Mouse (Mus musculus) testis, adult 2 months (tissue): ENCODE measurements around the gene Il11ra1. TPM values are rescaled to one million over a fixed set of nuclear protein-coding genes. Genes with fewer than 3 reads are reported as not detected.
A peak's percentile ranks its signal among the peaks of the same experiment; 100 is the strongest.
"Not testable (repeated sequence)": the region's sequence is repeated elsewhere in the genome, so short reads cannot be mapped to it uniquely, and the experiment has no call there.

ENCODE experiments used
- H3K27ac ChIP-seq: fragments of 200-500 bp; 2 replicates; pipeline ENCODE4 v1.5.1; 2012; ENCODE audit warnings: low read depth, low read length; ENCODE audit not compliant: control insufficient read depth, insufficient read depth
- H3K27me3 ChIP-seq: fragments of 200-500 bp; 2 replicates; pipeline ENCODE4 v1.6.1; 2012; ENCODE audit warnings: mild to moderate bottlenecking, low read length, moderate library complexity; ENCODE audit not compliant: control insufficient read depth, insufficient read depth
- H3K36me3 ChIP-seq: fragments of 200-500 bp; 2 replicates; pipeline ENCODE4 v1.6.1; 2012; ENCODE audit warnings: mild to moderate bottlenecking, low read length; ENCODE audit not compliant: control insufficient read depth, insufficient read depth
- H3K4me1 ChIP-seq: fragments of 200-500 bp; 2 replicates; pipeline ENCODE4 v1.6.1; 2012; ENCODE audit warnings: low read length; ENCODE audit not compliant: control insufficient read depth, insufficient read depth
- H3K4me3 ChIP-seq: fragments of 200-500 bp; 2 replicates; pipeline ENCODE4 v1.5.1; 2012; ENCODE audit warnings: low read depth, mild to moderate bottlenecking, low read length, moderate library complexity, mixed read lengths; ENCODE audit not compliant: control insufficient read depth
- CTCF ChIP-seq: fragments of 200-500 bp; IDR thresholded peaks from 2 replicates; pipeline ENCODE4 v1.5.1; 2012; ENCODE audit warnings: low read depth, mild to moderate bottlenecking, inconsistent platforms, low read length, moderate library complexity; ENCODE audit not compliant: control insufficient read depth, insufficient read depth, insufficient replicate concordance
- POLR2A ChIP-seq: fragments of 200-500 bp; IDR thresholded peaks from 2 replicates; pipeline ENCODE4 v1.6.1; 2012; ENCODE audit warnings: low read depth, mild to moderate bottlenecking, inconsistent platforms, low read length, moderate library complexity; ENCODE audit not compliant: control insufficient read depth
- polyA plus RNA-seq: library from polyadenylated mRNA; depleted of rRNA; stranded (reverse); fragments of >200 nt; gene quantifications from 2 replicates; pipeline ENCODE4 v1.2.3, GENCODE M21; 2012; rRNA removed

Il11ra1 gene
- 10.7 and 11.0 TPM in 2 replicates for polyA plus RNA-seq

DNA sequence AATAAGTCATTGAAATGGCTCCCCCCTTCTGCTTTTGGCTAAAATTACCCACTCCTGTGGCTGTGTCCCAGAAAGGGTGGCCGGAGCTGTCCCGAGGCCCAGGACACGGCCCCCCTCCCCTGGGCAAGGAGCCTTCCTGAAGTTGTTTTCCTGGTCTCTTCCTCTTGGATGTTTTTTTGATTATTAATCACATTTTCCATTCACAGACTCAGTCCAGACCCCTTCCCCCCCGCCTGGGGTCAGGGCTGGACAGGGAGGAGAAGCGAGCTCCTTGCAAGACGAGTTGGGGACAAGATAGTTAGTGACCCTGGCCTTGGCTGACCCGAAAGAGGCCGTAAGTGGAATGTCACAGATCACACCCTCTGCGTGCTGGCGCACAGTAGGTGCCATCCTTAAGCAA, at the start of gene Il11ra1:
Gene Il11ra1, plus strand, starts transcription at position 207 of the 400 bp plus-strand sequence.
- not testable (repeated sequence) for H3K27ac ChIP-seq, H3K4me1 ChIP-seq, H3K27me3 ChIP-seq, H3K36me3 ChIP-seq, H3K4me3 ChIP-seq

- H3K27me3 ChIP-seq, result no peaks in the 10 kb centered on the region
- TF ChIP-seq POLR2A, result no peak
- peak; percentile 71; the same call in 1 of the 2 replicates for TF ChIP-seq CTCF
- H3K4me3 ChIP-seq, result no peak overlapping the region
- peaks cover 3% of the 10 kb centered on the region; the same call in 1 of the 2 replicates for H3K4me1 ChIP-seq
- H3K27ac ChIP-seq, result no peak overlapping the region
- no peaks in the 10 kb centered on the region for H3K36me3 ChIP-seq
These were observed 46.5 kb upstream of the Il11ra1 start for GRCm38 (mm10) chr4:41653296-41653695.

DNA sequence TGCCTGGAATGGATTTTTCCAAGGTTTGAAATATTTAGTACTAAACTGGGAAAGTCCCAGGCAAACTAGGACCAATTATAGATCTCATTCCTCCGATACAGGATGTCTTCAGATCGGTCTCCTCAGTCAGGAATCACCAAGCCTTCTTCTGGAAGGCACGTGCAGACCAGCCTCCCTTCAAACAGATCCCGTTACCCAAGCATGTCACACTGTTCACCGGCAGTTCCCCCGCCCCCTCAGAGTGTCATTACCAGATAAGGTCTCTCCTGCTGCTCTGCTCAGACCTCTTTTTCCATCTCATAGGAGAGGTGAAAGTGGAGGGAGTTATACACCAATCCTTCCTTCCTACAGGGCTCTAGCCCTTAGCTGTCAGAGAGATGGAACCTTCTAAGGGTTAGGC, 46.1 kb upstream of the Il11ra1 start:
- peaks cover 4% of the 10 kb centered on the region; the same call in 1 of the 2 replicates for H3K4me1 ChIP-seq
- H3K36me3 ChIP-seq, result no peaks in the 10 kb centered on the region
- no peak overlapping the region for H3K27ac ChIP-seq
- no peak overlapping the region for H3K4me3 ChIP-seq
- TF ChIP-seq CTCF (no peak), POLR2A (no peak)
- H3K27me3 ChIP-seq, result no peaks in the 10 kb centered on the region

DNA sequence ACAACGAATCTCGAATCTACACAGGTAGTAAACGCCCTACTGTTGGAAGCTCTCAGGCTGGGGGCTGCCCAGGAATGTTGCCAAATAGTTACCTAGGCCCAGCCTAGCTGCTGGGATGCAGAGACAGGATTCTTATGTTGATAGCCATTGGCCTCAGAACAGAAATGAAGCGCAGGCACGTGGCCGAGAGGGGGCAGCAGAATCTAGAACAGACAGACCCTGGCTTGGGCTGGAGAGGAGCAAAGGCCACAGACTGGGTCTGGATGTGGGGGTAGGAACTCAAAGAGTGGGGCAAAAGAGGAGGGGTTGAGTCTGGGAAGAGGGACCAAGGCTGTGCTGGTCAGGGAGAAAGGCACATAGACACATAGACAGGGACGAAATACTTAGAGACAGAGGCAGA, 45.6 kb upstream of the Il11ra1 start:
- Histone ChIP-seq H3K4me3 (no peak overlapping the region), H3K27ac (no peak overlapping the region), H3K4me1 (peaks cover 7% of the 10 kb centered on the region; the same call in 1 of the 2 replicates), H3K27me3 (no peaks in the 10 kb centered on the region), H3K36me3 (no peaks in the 10 kb centered on the region)
- no peak for TF ChIP-seq POLR2A
- TF ChIP-seq CTCF, result peak; percentile 30; the same call in 1 of the 2 replicates

GRCm38 (mm10) chr4:41655525-41655924, 44.3 kb upstream of the Il11ra1 start:
- no peaks in the 10 kb centered on the region for H3K27me3 ChIP-seq
- TF ChIP-seq POLR2A, result no peak
- TF ChIP-seq CTCF, result no peak
- no peaks in the 10 kb centered on the region for H3K36me3 ChIP-seq
- H3K27ac ChIP-seq, result no peak overlapping the region
- H3K4me3 ChIP-seq, result no peak overlapping the region
- peaks cover 7% of the 10 kb centered on the region; the same call in 1 of the 2 replicates for H3K4me1 ChIP-seq

DNA sequence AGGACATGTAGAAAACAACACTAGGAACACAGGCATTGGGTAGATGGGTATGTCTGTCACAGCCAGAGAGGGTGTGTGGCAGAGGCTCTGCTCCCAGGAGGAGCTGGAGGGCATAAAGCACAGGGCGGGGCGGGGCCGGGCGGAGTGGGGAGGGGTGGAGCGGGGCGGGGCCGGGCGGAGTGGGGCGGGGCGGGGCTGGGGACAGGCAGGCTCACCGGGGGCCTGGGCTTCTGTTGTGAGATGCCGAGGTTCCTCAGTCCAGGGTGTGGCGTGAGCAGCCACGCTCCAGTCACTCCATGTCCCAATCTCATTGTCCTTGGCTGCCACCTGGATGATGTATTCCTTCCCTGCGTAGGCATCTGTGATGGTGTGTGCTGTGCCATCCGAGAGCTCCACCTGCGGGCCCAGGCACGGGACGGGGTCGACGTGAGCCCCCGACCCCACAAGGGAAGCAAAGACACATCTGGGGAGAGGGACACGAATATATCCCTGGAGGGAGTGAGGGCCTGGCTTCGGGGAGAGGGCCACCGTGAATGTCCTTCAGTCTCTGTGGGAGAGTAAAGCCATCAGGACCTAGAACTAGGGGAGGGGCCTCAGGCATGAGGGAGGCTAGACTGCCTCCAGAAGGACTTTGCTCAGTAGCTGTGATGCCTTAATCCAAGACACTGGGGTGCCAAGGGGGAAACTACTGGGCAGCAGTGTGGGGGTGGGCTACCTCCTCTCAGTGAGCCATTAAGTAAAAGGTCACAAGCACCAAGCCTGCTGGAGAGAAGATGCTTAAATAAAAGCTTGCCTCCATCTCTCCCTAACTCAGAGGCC, 41.0 kb upstream of the Il11ra1 start:
- Histone ChIP-seq H3K27ac (no peak overlapping the region), H3K4me3 (no peak overlapping the region), H3K27me3 (no peaks in the 10 kb centered on the region), H3K4me1 (peaks cover 7% of the 10 kb centered on the region; the same call in 1 of the 2 replicates), H3K36me3 (no peaks in the 10 kb centered on the region)
- TF ChIP-seq CTCF, result no peak
- no peak for TF ChIP-seq POLR2A

DNA sequence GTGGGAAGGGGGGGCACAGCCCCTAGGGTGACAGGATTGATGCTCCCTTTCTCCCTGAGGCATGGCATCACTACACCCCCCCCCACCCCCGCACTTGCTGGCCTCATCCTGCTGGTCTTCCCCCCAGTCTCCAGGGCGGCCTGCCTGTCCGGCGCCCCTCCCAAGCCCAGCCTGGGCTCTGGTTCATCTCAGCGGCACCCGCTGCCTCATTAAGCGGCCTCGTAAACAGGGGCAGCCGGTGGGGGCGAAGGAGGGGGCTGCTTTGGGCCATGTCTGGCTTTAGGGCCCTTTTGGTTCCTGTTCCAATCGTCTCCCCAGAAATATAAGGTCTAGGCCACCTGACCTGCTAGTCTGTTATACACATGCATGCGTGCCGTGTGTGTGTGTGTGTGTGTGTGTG, 40.2 kb upstream of the Il11ra1 start:
- TF ChIP-seq POLR2A (no peak), CTCF (no peak)
- Histone ChIP-seq H3K4me1 (peaks cover 7% of the 10 kb centered on the region; the same call in 1 of the 2 replicates), H3K27me3 (no peaks in the 10 kb centered on the region), H3K27ac (no peak overlapping the region), H3K36me3 (no peaks in the 10 kb centered on the region), H3K4me3 (no peak overlapping the region)
